Mouse (Mus musculus): ENCODE data around the gene Zbtb45.
A peak's percentile ranks its signal among the peaks of the same experiment; 100 is the strongest.

The Zbtb45 gene

DNA sequence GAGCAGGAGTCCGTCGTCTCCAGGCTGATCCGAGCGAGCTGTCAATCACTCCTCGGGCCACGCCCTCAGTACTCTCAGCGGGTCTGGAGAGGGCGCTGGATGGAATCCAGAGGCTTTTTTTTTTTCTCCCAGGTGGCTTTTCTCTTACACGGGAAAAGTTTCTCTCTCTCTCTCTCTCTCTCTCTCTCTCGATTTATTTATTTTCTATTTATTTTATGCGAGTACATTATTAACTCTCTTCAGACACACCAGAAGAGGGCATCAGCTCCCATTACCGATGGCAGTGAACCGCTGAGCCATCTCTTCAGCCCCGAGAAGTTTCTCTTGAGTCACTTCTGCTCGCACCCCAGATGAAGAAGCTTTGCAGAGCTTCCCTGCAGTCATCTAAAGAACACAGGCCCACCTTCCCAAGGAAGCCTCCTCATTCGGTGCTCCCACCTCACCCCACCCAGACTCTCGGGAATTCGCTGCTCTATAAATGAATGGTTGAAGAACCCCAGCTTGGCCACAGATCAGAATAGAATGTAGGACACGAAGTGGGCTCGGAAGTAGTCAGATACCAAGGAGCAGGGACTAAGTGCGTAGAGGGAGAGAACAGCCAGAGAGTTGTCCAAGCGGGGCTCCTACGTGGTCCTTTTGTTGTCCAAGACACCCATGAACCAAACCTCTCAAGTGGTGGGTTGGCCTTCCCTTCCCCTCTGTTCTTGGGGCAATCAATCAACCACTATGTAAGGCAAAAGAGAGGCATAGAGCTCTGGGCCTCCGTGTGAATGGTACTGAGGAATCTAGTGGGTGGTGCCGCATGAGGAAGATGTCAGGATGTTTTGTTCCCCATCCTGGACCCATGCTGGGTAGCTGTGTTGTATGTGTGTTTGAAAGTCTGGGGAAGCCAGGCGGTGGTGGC lies at the start of gene Zbtb45:
Gene Zbtb45, minus strand, starts transcription at position 30 of the 904 bp plus-strand sequence.
- no peak for DNase-seq (ENCODE audit: low read depth, low spot score)

DNA sequence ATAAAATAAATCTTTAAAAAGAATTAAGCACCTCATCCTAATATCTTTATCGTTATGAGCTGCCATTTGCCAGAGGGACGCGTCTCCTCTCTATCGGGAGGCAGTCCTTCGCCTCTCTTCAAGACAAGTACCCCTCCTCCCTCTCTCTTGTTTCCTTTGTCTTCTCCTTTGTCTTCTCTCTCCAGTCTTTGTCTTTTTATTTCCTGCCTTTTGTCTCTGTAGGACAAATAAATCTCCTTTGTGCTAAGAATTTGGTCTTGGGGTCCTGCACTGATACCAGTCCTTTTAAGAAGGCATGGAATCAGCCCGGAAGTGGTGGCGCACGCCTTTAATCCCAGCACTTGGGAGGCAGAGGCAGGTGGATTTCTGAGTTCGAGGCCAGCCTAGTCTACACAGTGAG lies 49.7 kb upstream of the Zbtb45 start:
- no peak for DNase-seq (ENCODE audit: low read depth, low spot score)

DNA sequence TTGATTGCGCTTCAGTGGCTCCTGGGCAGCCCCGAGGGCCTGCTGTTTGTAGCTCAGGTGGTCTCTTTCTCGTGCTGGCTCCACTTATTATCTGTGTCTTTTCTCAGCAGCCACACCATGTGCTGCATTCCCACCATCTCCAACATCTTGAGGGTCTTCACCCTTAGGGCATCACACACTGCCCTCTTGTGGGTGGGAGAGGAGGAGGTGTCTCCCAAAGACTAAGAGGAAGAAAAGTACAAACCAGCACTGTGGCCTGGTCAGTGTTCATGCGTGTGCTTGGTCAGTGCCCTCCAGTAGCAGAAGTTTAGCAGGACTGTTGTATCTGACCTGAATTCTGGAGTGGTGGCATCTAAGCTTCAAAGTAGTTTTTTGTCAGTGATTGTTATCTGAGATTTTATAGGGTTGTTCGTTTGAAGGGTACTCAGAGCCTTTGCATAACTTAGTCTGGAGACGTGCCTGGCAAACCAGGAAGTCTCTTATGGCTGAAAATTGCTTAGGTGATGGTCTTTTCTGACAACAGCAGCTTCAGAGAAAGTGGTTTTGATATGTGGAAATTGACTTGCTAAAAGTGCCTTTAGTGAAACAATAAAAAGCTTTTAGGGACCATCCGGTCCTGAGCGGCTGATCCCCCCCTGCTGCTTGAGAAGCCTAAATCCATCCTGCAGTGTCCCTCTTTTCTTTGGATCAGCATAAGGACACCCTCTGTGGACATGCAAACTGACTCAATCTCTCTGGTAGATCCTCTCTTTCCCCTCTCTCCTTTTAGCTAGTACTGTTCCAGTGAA lies 47.3 kb upstream of the Zbtb45 start:
- no peak for DNase-seq (ENCODE audit: low read depth, low spot score)

DNA sequence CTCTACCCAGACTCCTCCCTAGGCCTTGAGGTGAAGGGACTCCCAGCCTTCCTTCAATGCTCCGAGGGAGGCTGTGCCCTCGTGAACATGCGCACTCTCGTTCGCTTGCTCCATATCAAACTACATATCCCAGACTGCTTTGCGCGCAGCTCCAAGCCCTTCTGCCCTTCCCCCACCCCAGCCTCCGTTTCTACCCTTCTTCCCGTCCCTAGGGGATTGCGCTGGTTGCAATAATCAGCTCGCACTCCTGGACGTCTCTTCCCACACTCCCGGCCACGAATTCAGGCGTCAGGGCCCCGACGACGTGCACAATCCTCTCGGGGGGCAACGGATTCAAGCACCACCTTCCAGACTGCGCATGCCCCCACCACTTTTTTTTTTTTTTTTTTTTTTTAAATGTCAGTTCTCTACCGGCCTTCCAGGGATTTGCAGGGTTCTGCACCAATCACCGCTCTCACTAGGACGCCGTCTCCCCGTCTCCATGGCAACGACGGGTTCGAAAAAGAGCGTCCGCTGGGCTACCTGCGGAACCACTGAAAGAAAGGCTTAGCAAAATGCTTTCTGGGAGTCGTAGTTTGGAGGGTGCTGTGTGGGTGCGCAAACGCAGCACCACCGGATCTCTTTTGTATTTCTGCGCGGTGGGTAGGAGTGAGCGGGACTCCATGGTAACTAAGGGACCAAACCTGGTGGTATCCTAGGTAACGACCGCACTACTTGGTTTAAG lies 44.6 kb upstream of the Zbtb45 start, which contains the start of gene Mzf1:
Gene Mzf1, minus strand, starts transcription at position 478 of the 724 bp plus-strand sequence.
- peak; percentile 97 for DNase-seq (ENCODE audit: low read depth, low spot score)

DNA sequence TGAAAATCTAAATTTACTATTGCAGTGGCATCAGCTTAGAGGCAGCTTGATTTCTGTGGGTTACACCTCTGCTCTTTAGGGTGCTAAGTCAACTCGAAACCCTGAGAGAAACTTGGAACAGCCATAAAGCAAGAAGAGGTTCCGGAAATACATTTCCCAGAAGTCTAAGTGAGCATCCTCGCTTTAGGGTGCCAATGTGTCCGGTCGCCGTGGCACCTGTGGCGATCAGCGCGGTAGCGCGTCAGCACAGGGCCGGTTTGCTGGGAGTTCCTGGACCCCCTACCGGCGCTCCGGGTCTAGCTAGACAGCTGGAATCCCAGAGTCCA lies 44.1 kb upstream of the Zbtb45 start:
- DNase-seq (ENCODE audit: low read depth, low spot score) = no peak

DNA sequence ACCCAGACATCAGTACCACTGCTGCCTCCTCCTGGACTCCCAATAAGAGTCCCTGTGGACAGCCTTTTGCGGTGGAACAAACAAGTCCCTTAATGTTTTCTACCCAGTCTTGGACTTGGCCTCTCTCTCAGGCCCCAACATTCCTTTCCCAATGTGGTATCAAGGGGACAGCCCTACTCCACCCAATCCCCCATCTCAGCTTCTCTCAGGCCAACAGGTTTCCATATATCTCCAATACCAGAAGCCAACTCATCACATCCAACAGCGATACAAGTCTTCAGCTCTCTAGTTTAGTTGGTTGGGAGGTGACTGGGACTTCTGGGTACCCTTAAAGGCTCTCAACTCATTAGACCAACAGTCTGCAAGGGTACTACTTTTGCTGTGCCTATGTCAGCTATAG lies 43.7 kb upstream of the Zbtb45 start:
- DNase-seq (ENCODE audit: low read depth, low spot score) = no peak

DNA sequence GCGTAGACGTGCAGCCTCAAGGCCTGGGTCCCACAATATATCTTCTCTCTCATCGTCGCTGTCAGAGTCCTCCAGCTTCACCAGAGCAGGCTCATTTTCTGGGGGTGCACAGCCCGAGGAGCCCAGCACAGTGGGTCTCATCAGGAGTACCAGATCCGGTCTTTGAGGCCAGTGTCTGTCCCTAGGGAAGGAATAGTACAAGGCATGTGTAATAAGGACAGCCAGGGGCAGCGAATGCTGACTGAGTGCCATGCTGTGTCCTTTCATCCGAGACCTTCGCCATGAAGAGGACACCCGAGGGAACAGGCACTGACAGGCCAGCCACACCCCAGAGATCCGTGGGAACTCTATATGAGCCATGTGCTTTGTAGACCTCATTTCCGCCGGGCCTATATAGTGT lies 43.2 kb upstream of the Zbtb45 start:
- no peak for DNase-seq (ENCODE audit: low read depth, low spot score)

DNA sequence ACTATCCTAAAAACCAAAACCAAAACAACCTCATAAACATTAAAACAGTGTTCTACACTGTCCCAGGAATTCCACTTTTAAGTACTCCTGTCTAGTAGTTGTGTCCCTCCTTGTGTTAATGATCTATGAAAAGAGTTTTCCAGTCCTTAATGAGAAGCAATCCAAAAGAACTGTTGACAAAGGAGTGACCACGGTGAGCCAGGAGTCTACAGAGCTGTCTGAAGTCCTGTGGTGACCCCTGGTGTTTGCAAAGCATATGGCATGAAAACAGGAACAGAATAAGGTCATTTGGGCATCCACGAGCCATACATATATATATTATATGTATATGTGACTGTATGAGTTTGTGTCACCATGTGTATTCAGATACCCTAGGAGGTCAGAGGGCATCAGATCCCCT lies 36.2 kb upstream of the Zbtb45 start:
- peak; percentile 87 for DNase-seq (ENCODE audit: low read depth, low spot score)

DNA sequence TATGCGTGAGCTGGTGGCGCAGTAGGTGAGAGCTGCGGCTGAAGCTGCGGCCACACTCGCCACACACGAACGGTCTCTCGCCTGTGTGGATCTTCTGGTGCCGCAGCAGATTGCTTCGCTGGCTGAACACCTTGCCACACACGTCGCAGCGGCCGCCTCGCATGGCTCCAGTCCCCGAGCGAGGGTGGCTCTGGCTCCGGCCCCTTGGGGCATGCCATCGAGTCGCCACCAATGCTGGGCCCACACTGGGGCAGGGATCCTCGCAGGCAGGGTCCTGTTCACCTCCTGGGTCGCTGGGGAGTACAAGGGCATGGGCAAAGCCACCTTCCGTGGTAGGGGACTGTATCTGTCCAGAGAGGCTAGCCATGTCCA lies 34.4 kb upstream of the Zbtb45 start:
- no peak for DNase-seq (ENCODE audit: low read depth, low spot score)

DNA sequence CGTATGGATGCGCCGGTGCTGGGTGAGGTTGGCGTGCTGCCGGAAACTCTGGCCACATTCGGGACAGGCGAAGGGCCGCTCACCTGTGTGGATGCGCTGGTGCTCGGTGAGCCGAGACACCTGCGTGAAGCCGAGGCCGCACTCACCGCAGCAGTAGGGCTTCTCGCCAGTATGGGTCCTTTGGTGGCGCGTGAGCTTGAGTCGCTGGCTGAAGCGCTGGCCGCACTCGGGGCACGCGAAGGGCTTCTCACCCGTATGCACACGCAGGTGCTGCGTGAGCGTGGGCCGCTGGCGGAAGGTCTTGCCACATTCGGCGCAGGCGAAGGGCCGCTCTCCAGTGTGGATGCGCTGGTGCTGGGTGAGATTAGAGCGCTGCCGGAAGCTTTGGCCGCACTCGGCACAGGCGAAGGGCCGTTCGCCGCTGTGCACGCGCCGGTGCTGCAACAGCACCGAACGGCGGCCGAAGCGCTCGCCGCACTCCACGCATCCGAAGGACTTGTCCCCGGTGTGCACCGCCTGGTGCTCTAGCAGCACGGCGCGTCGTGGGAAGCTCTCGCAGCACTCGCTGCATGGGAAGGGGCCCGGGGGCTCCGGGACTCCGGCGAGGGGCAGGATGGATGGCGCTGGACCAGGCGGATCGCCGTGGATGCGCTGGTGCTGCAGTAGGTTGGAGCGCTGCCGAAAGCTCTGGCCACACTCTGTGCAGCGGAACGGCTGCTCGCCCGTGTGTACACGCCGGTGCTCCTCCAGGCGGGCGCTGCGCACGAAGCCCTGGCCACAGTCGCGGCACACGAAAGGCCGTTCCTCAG lies 33.8 kb upstream of the Zbtb45 start:
- no peak for DNase-seq (ENCODE audit: low read depth, low spot score)

DNA sequence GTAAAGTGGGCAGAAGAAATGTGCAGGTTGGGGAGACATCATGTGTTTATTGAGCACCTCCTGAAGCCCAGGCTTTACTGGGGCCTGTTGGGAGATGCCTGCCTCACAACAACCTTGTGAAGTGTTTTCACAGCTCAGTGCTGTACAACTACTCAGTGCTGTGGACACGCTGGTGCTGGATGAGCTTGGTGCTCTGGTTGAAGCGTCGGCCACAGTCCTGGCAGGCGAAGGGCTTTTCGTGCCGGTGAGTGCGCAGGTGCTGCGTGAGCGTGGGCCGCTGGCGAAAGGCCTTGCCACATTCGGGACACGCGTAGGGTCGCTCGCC lies 33.2 kb upstream of the Zbtb45 start:
- no peak for DNase-seq (ENCODE audit: low read depth, low spot score)

DNA sequence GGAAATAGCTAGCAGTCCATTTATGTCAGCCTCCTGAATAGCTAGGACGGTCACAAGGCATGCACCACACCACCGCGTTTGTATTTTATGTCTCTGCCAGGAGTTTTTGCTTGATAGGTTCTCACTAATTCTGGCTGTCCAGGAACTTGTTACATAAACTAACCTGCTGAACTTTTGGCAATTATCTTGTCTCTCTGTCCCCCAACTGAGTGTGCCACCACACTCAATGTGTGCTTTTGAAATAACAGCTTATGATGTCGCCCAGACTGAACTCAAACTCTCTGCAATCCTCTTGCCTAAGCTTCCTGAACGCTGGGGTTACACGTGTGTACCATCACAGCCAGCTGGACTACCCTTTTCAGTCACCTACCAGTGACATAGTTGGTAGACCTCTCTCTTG lies 32.7 kb upstream of the Zbtb45 start:
- no peak for DNase-seq (ENCODE audit: low read depth, low spot score)

DNA sequence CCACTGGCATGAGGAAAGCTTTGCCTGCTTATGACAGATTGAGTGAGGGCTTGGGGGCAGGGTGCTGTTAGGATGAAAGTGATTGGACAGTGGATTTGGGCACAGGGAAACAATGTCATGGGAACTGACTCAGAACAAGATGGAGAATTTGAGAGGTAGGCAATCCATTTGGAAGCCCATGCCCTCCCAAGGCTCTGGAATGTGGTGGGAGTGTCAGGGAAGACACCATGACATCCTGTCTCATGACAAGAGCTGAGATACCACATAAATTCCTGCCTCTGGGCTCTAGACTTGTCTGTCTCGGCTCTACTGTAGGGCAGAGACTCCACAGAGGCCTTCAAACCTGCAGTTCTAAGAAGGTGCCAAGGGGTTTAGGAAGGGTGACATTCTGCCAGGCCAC lies 31.4 kb upstream of the Zbtb45 start:
- no peak for DNase-seq (ENCODE audit: low read depth, low spot score)

DNA sequence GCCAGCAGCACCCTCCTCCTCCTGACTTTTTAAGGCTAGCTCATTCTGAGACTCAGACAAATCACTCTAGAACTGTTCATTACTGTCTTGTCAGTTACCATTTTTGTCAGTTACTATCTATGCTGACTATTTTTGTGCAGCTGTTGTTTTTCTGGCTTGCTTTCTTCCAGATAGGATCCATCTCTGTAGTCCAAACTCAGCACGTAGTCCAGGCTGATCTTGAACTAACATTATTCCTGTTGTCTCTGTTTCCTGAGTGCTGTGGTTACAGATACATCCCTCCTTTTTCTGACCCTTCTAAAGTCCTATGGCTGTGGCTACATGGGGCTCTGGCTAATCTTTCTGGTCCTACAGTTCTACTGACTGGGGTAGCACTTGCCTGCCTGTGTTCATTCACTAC lies 29.3 kb upstream of the Zbtb45 start:
- DNase-seq (ENCODE audit: low read depth, low spot score) = no peak

DNA sequence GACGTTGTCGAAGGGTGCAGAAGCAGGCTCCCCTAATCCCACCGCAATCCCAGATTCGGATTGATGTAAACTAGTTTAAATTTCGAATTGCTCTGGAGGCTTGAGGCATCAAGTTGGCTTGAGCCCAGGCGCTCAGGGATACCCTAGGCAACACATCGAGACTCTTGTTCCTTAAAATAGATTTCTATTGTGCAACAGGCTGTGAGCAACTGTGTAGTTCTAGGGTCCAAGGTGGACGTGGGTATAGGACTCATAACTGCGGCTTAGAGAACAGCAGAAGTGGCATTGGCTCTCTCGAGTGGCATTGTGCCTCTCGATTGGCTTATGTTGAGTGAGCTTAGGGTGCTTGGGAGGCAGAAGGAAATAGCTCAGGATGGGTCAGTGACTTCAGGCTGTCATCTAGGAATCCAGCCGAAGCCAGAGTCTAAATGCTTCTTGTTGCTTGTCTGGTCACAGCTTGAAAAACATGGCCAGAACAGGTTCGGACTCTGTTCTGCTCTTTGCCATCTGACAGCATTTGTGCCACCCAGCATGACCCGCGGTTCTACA lies 28.9 kb upstream of the Zbtb45 start:
- no peak for DNase-seq (ENCODE audit: low read depth, low spot score)

DNA sequence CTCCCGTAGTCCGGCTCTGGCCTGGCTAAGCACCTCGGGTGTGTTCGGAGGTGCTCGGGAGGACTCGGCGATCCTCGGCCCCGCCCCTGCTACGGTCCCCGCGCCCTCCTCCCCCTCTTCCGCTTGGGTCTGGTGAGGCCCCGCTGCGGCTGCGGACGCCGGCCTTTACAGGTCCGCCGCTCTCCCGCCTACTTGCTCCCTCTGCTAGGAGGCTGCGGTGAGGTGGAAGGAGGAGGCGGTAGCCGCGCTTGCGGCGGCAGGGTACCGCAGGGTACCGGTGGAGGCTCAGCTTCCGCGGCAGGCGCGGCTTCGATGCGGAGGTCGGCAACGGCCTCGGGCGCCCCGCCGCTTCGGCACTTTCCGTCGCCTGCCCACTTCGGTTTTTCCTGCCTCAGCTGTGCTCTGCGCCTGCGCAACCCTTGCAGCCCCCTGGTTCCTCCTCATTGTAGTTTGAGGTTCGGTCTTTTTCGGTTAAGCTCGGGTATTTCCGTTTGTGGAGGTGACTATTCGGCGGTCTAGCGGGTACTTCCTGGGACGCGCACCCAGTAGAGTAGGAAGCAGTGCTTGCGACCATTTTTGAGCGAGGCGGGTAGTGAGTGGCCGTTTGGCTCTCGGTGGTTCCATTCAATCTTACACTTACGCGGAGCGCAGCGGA lies 28.2 kb upstream of the Zbtb45 start, which contains the start of gene Ube2m:
Gene Ube2m, minus strand, starts transcription at position 375 of the 655 bp plus-strand sequence.
- peak; percentile 99 for DNase-seq (ENCODE audit: low read depth, low spot score)

DNA sequence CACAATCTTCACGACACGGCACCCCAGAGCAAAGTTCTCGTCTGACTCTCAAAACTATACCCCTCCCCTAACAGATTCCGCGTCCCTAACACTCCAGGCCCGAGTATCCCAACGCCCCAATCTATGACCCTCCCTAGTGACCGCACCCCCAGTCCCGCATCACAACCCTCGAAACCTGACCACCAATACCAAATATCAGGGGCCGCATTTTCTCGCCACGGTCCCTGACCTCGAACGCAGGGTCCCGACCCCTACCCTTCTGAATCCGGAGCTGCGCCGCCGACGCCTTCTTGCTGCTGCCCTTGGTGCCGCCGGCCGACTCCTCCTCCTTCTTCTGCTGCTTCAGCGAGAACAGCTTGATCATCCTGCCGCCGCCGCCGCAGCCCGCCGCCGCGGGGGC lies 27.5 kb upstream of the Zbtb45 start:
- no peak for DNase-seq (ENCODE audit: low read depth, low spot score)

DNA sequence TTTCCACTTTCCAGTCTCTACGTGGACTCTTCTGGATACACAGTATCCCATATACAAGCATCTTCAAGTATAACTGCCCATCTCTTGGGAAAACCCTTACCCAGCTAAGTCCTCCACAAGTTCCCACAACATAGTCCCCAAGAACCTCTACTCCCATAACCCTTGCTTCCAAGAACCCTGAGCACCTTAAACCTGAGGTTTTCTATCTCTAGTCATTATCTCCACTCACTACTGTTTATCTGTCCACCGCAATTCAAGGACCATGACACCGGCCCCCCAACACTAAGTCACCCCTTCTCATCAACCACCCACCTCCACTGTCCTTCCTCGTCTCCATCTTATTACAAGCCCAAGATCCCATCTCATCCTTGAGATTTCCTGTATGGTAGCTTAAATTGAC lies 27.0 kb upstream of the Zbtb45 start:
- no peak for DNase-seq (ENCODE audit: low read depth, low spot score)

DNA sequence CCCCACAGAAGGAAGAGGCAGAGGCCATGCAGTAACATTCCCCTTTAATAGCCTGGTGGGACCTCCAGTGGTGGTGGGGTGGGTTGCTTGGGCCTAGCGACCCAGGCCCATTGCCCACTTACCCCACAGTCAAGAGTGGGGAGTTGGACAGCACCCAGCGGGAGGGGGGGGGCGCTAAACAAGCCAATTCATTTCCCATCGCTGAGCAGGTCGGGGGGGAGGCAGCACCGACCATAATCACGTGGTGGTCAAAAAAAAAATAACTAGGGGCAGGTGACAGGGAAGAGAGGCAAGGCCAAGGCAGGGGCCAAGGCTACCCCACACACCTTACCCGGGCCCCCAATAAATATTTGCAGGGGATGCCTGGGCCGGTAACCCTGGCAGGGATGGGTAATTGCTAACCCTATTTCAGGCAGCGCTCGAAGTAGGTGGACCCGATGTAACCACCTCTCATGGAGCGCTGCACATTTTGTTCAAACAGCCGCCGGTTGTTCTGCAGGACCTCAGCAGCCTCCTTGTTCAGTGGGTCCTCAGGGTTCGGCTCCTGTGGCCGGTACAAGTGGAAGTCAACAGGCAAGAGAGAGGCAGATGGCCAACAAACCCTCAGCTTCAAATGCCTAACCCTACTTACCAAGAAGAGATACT lies 25.5 kb upstream of the Zbtb45 start:
- DNase-seq (ENCODE audit: low read depth, low spot score) = no peak
